Mouse (Mus musculus) heart, postnatal 0 days (tissue): ENCODE results near the gene Rundc1. TPM values are rescaled to one million over a fixed set of nuclear protein-coding genes. Genes with fewer than 3 reads are reported as not detected.
A peak's percentile ranks its signal among the peaks of the same experiment; 100 is the strongest.

Experiments used
- ATAC-seq: fragments of 200-750 bp; cut with Nextera tagmentation; 2 replicates; pipeline ENCODE4 v1.8.0; 2017; ENCODE audit warnings: low read depth, moderate number of reproducible peaks, moderate library complexity; ENCODE audit not compliant: insufficient read depth
- DNase-seq: peaks from one replicate; pipeline ENCODE4 v3.0.0-alpha.2; 2016; ENCODE audit warnings: low spot score
- H3K27ac ChIP-seq: fragments of 300-500 bp; sonication (generic); 2 replicates; pipeline ENCODE4 v1.5.1; 2014; ENCODE audit warnings: low read depth, mild to moderate bottlenecking
- H3K27me3 ChIP-seq: fragments of 300-500 bp; sonication (generic); 2 replicates; pipeline ENCODE4 v1.6.1; 2014; ENCODE audit warnings: low read length, mixed read lengths; ENCODE audit not compliant: control insufficient read depth, insufficient read depth
- H3K36me3 ChIP-seq: fragments of 300-500 bp; sonication (generic); replicated peaks from 2 replicates; pipeline ENCODE4 v1.6.1; 2014; ENCODE audit warnings: low read length, mixed read lengths; ENCODE audit not compliant: control insufficient read depth, insufficient read depth
- H3K4me1 ChIP-seq: fragments of 300-500 bp; sonication (generic); 2 replicates; pipeline ENCODE4 v1.6.1; 2014; ENCODE audit warnings: antibody characterized with exemption; ENCODE audit not compliant: control insufficient read depth, insufficient read depth
- H3K4me2 ChIP-seq: fragments of 300-500 bp; sonication (generic); 2 replicates; pipeline ENCODE4 v1.6.1; 2014; ENCODE audit warnings: low read depth, mild to moderate bottlenecking, low read length, moderate library complexity
- H3K4me3 ChIP-seq: fragments of 300-500 bp; sonication (generic); 2 replicates; pipeline ENCODE4 v1.5.1; 2014; ENCODE audit warnings: low read depth, low read length
- H3K9ac ChIP-seq: fragments of 300-500 bp; sonication (generic); replicated peaks from 2 replicates; pipeline ENCODE4 v1.6.1; 2014; ENCODE audit warnings: low read depth, low read length, mixed read lengths
- H3K9me3 ChIP-seq: fragments of 300-500 bp; sonication (generic); replicated peaks from 2 replicates; pipeline ENCODE4 v1.6.1; 2016; ENCODE audit warnings: low read length; ENCODE audit not compliant: control insufficient read depth
- CTCF ChIP-seq: IDR thresholded peaks from 2 replicates; pipeline ENCODE4 v1.5.1; 2016; ENCODE audit warnings: antibody characterized with exemption, control low read depth, low read depth
- EP300 ChIP-seq: IDR thresholded peaks from 2 replicates; pipeline ENCODE4 v1.6.1; 2016; ENCODE audit warnings: antibody characterized with exemption, low read depth
- WGBS: fragments of 180-500 bp; shearing (Covaris S2); extraction: QIAGEN DNeasy Blood & Tissue Kit; methylation state at CpG from one replicate; pipeline ENCODE4 v1.1.7; 2014; 5-methylcytosine and 5-hydroxymethylcytosine counted together
- microRNA-seq: library from miRNA; unstranded; fragments of <30 nt; microRNA quantifications from one replicate; pipeline ENCODE4, GENCODE M21; 2016
- polyA plus RNA-seq: library from polyadenylated mRNA; unstranded; fragments of >200 nt; fragmentation: Nextera tagmentation; extraction: Ambion mirVana; gene quantifications from 2 replicates; pipeline ENCODE4 v1.2.1, GENCODE M21; 2015
- total RNA-seq: library from RNA; depleted of rRNA; stranded (reverse); fragments of >200 nt; gene quantifications from 2 replicates; pipeline ENCODE4 v1.2.3, GENCODE M21; 2014; ENCODE audit warnings: low replicate concordance; rRNA removed

The Rundc1 gene
- total and polyA plus RNA-seq, 2 experiments from 2014 or later, result 7.5 to 11.7 TPM

DNA sequence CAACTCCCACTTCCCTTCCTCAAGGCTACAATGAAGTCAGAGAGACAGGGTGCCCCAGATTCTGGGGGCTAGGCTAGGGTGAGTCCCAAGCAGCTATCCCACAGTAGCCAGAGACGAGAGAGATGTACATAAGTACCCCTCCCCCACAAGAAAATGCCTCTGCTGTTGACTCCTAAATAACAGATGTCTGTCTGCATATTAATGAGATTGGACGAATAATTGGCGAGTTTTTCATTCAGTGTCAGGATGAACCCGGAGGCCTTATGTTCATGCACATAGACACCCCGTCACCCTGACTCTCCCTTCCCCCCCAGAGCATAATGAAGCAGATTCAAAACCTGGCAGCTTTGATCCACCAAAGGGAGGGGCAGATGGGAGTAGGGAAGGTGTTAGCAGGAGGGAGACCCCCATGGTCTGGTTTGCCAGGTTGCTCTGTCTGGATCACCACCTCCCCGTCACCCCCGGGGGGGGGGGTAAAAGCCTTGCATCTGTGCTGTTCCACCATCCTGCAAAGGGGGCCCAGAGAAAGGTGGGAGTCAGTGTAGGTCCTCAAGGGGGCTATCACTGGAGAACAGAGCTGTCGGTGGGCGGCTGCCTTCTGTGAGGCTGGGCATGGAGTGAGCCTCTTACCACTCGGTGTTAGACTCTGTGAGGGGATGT, 52.8 kb downstream of the Rundc1 start:
- no peaks in the 10 kb centered on the region for H3K27me3 ChIP-seq
- WGBS, result 74% methylated on average over 10 of the region's 10 CpGs
- no peaks in the 10 kb centered on the region for H3K36me3 ChIP-seq
- H3K4me1 ChIP-seq, result peaks cover 5% of the 10 kb centered on the region; the same call in 1 of the 2 replicates
- TF ChIP-seq EP300 (no peak), CTCF (no peak)
- DNase-seq (no peak), ATAC-seq (no peak)
- no peak overlapping the region for H3K4me2 ChIP-seq
- H3K9me3 ChIP-seq, result no peaks in the 10 kb centered on the region
- no peak overlapping the region for H3K9ac ChIP-seq
- no peak overlapping the region for H3K27ac ChIP-seq
- no peak overlapping the region for H3K4me3 ChIP-seq

DNA sequence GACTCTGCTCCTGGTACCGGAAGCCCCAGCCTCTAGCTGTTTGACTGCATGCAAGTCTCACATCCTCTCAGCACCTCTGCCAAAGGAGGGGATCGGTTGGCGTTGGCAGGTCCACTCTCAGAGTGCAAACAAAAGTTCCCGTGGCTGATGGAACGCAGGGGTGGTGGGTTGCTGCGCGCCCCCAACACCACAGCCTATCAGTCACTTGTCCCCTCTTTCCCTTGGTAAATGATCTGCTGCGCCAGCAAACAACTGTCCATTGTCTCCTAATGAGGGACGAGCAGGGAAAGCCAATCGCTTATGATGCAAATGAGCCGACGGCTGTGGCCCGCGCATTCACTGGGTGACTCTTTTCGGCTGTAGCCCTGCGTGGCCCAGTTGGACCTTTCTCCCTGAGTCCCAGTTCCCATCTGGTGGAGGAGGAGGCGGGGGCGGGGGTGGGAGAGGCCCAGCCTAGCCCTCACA, 54.3 kb downstream of the Rundc1 start:
- H3K9ac ChIP-seq, result no peak overlapping the region

DNA sequence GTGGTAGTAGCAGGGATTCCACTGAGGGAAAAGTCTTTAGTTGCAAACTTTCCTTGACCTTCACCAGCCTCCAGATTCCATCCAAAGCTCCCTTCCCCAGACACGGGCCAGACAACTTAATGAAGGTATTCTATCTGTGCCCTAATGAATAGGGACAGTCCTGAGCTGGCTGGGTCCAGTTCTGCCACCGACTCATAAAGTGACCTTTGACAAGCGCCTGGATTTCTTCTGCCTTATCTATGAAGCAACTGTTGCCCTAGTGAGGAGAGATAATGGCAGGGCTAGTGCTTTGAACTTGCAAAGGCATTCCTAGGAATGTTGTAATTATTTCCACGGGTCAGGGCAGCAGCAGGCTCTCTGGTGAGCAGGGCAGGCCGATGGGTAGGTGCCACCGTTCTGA, 56.0 kb downstream of the Rundc1 start:
- peaks cover 5% of the 10 kb centered on the region; the same call in 1 of the 2 replicates for H3K4me1 ChIP-seq
- peak; percentile 23 for DNase-seq
- H3K27me3 ChIP-seq, result no peaks in the 10 kb centered on the region
- no peaks in the 10 kb centered on the region for H3K36me3 ChIP-seq
- H3K4me2 ChIP-seq, result no peak overlapping the region
- 10% methylated on average over 6 of the region's 6 CpGs for WGBS
- H3K9ac ChIP-seq, result no peak overlapping the region
- ATAC-seq, result peak; percentile 73
- H3K27ac ChIP-seq, result 0 out of 2 replicates have a peak overlapping the region, but pooled peaks have one; percentile 4
- H3K4me3 ChIP-seq, result no peak overlapping the region
- no peaks in the 10 kb centered on the region for H3K9me3 ChIP-seq
- no peak for TF ChIP-seq EP300
- no peak for TF ChIP-seq CTCF

More for the DNA sequence above, 54.3 kb downstream of the Rundc1 start:
- Histone ChIP-seq H3K4me3 (0 out of 2 replicates have a peak overlapping the region, but pooled peaks have one; percentile 18), H3K4me1 (peaks cover 5% of the 10 kb centered on the region; the same call in 1 of the 2 replicates), H3K27me3 (no peaks in the 10 kb centered on the region), H3K27ac (no peak overlapping the region), H3K9me3 (no peaks in the 10 kb centered on the region), H3K4me2 (peak overlapping the region; percentile 46; the same call in 1 of the 2 replicates), H3K36me3 (no peaks in the 10 kb centered on the region)
- TF ChIP-seq CTCF, result no peak
- TF ChIP-seq EP300, result no peak
- no peak for DNase-seq
- WGBS, result 14% methylated on average over 18 of the region's 18 CpGs
- no peak for ATAC-seq

DNA sequence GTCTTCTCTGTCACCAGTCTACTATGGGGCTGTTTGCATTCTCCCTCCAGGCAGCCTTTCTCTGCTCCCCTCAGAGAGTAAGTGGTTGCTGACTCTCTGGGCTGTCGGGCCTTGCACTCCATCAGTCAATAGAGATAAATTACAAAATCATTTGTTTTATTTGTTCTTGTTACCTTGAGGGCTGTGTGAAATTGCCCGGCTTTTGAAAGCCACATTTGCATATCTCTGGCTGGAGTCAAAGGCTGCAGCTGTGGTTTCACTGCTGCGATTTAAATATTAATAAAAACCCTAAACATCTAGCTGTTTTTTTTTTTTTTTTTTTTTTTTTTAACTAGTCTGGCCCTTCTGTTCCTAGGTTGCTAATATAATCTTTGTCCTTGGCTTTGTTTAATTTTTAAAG, 58.9 kb downstream of the Rundc1 start:
- Histone ChIP-seq H3K27ac (no peak overlapping the region), H3K9me3 (no peaks in the 10 kb centered on the region), H3K27me3 (no peaks in the 10 kb centered on the region), H3K9ac (no peak overlapping the region), H3K4me3 (no peak overlapping the region), H3K4me1 (peaks cover 5% of the 10 kb centered on the region; the same call in 1 of the 2 replicates), H3K4me2 (no peak overlapping the region), H3K36me3 (peaks cover 2% of the 10 kb centered on the region; the same call in 1 of the 2 replicates)
- no peak for DNase-seq
- 55% methylated on average over 3 of the region's 3 CpGs for WGBS
- no peak for TF ChIP-seq CTCF
- TF ChIP-seq EP300, result no peak
- no peak for ATAC-seq

DNA sequence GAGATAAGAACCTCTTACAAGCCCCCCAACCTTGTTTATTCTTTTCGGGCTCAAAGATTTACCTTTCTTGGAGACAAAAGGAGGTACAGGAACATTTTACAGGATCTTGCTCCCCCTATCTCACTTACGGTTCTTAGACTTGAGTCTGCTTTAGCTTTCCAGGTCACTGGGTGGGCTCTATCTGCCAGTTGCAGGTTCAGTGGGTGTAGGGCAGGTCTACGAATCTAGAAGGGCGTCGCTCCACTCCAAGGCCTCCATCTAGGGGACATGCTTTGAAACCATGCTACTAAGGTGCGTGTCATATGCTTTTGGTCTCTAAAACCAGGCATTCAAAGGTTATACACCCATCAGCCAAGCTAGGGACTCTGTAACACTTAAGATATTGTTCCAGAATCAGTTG, 59.4 kb downstream of the Rundc1 start:
- Histone ChIP-seq H3K36me3 (peaks cover 5% of the 10 kb centered on the region; the same call in 1 of the 2 replicates), H3K4me3 (no peak overlapping the region), H3K27me3 (no peaks in the 10 kb centered on the region), H3K27ac (no peak overlapping the region), H3K9ac (no peak overlapping the region), H3K4me1 (peaks cover 5% of the 10 kb centered on the region; the same call in 1 of the 2 replicates), H3K4me2 (no peak overlapping the region), H3K9me3 (no peaks in the 10 kb centered on the region)
- TF ChIP-seq CTCF (no peak), EP300 (no peak)
- DNase-seq, result no peak
- 85% methylated on average over 6 of the region's 6 CpGs for WGBS
- ATAC-seq, result no peak

DNA sequence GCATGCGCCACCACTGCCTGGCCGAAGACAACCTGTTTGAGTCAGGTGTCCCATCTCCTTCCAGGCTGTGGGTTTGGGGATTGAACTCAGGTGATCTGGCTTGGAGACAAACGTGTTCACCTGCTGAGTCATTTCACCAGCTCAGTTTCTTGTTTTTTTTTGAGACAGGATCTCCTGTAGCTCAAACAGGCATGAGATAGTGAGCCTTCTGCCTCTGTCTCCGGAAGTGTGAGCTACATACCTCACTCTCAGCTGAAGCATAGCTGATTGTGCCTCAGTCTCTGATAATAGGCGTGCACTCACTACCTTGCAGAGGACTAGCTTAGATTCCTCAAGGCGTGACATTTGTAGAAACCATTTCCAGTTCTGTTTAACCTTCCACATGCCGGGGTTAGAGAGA, 59.9 kb downstream of the Rundc1 start:
- Histone ChIP-seq H3K27me3 (no peaks in the 10 kb centered on the region), H3K4me1 (peaks cover 5% of the 10 kb centered on the region; the same call in 1 of the 2 replicates), H3K4me3 (no peak overlapping the region), H3K4me2 (no peak overlapping the region), H3K9ac (no peak overlapping the region), H3K27ac (no peak overlapping the region), H3K36me3 (peaks cover 10% of the 10 kb centered on the region; the same call in 1 of the 2 replicates), H3K9me3 (no peaks in the 10 kb centered on the region)
- DNase-seq, result no peak
- ATAC-seq, result no peak
- no peak for TF ChIP-seq CTCF
- TF ChIP-seq EP300, result no peak
- WGBS, result 59% methylated on average over 7 of the region's 7 CpGs

Small RNA genes within 50 kb of the gene (microRNA-seq; reads per million reads assigned to microRNA genes)
- gene Mir6929, result 2.9 reads per million, percentile 12 among the genes with 10 or more reads in this experiment

Other genes starting within 250 kb of the Rundc1 start
- gene Ccr10, start 249.6 kb upstream of the Rundc1 start, total RNA-seq, result 0.19 TPM in 1 of 2 replicates, not detected in the other
- gene Ccr10, start 249.6 kb upstream of the Rundc1 start, polyA plus RNA-seq, result 0.31 and 0.52 TPM in 2 replicates
- 12.0 and 16.4 TPM in 2 replicates for gene Ezh1, start 198.6 kb upstream of the Rundc1 start, total RNA-seq
- 12.1 and 13.1 TPM in 2 replicates for gene Ezh1, start 198.6 kb upstream of the Rundc1 start, polyA plus RNA-seq
- 159 and 253 TPM in 2 replicates for gene Ramp2, start 179.1 kb upstream of the Rundc1 start, total RNA-seq
- 181 and 182 TPM in 2 replicates for gene Ramp2, start 179.1 kb upstream of the Rundc1 start, polyA plus RNA-seq
- 99.2 and 116 TPM in 2 replicates for gene Vps25, start 171.4 kb upstream of the Rundc1 start, total RNA-seq
- gene Vps25, start 171.4 kb upstream of the Rundc1 start, polyA plus RNA-seq, result 125 and 130 TPM in 2 replicates
- gene Wnk4, start 164.5 kb upstream of the Rundc1 start, total RNA-seq, result 2.0 and 3.2 TPM in 2 replicates
- 3.8 and 4.0 TPM in 2 replicates for gene Wnk4, start 164.5 kb upstream of the Rundc1 start, polyA plus RNA-seq
- not detected in 2 replicates for gene Cntd1, start 146.1 kb upstream of the Rundc1 start, total RNA-seq
- gene Cntd1, start 146.1 kb upstream of the Rundc1 start, polyA plus RNA-seq, result 0.22 and 0.56 TPM in 2 replicates
- gene Coa3, start 146.0 kb upstream of the Rundc1 start, total RNA-seq, result 175 and 216 TPM in 2 replicates
- gene Coa3, start 146.0 kb upstream of the Rundc1 start, polyA plus RNA-seq, result 189 and 206 TPM in 2 replicates
- gene Becn1, start 122.8 kb upstream of the Rundc1 start, total RNA-seq, result 73.0 and 88.2 TPM in 2 replicates
- 98.9 and 107 TPM in 2 replicates for gene Becn1, start 122.8 kb upstream of the Rundc1 start, polyA plus RNA-seq
- 44.7 and 52.2 TPM in 2 replicates for gene Psme3, start 108.9 kb upstream of the Rundc1 start, total RNA-seq
- gene Psme3, start 108.9 kb upstream of the Rundc1 start, polyA plus RNA-seq, result 47.8 and 52.0 TPM in 2 replicates
- gene Aoc2, start 100.0 kb upstream of the Rundc1 start, total RNA-seq, result 1.8 and 2.0 TPM in 2 replicates
- gene Aoc2, start 100.0 kb upstream of the Rundc1 start, polyA plus RNA-seq, result 0.16 and 0.30 TPM in 2 replicates
- gene Aoc3, start 94.5 kb upstream of the Rundc1 start, total RNA-seq, result 14.4 and 23.9 TPM in 2 replicates
- gene Aoc3, start 94.5 kb upstream of the Rundc1 start, polyA plus RNA-seq, result 2.5 and 2.8 TPM in 2 replicates
- gene G6pc, start 57.5 kb upstream of the Rundc1 start, total RNA-seq, result 0.50 TPM in 1 of 2 replicates, not detected in the other
- 0.05 TPM in 1 of 2 replicates, not detected in the other for gene G6pc, start 57.5 kb upstream of the Rundc1 start, polyA plus RNA-seq
- gene Aarsd1, start 7.5 kb upstream of the Rundc1 start, total RNA-seq, result 16.8 and 37.5 TPM in 2 replicates
- gene Aarsd1, start 7.5 kb upstream of the Rundc1 start, polyA plus RNA-seq, result 31.9 and 32.5 TPM in 2 replicates
- 3.7 TPM in 1 of 2 replicates, not detected in the other for gene Gm27029, start 289 bp upstream of the Rundc1 start, total RNA-seq
- 7.3 and 8.2 TPM in 2 replicates for gene Gm27029, start 289 bp upstream of the Rundc1 start, polyA plus RNA-seq
- 32.8 and 40.7 TPM in 2 replicates for gene Ptges3l, start 248 bp downstream of the Rundc1 start, total RNA-seq
- 86.9 and 93.5 TPM in 2 replicates for gene Ptges3l, start 248 bp downstream of the Rundc1 start, polyA plus RNA-seq
- 796 and 938 TPM in 2 replicates for gene Rpl27, start 17.2 kb downstream of the Rundc1 start, total RNA-seq
- gene Rpl27, start 17.2 kb downstream of the Rundc1 start, polyA plus RNA-seq, result 242 and 248 TPM in 2 replicates
- 26.3 and 28.9 TPM in 2 replicates for gene Ifi35, start 23.3 kb downstream of the Rundc1 start, total RNA-seq
- gene Ifi35, start 23.3 kb downstream of the Rundc1 start, polyA plus RNA-seq, result 23.9 and 24.2 TPM in 2 replicates
- 4.9 and 6.1 TPM in 2 replicates for gene Rnd2, start 39.9 kb downstream of the Rundc1 start, total RNA-seq
- gene Rnd2, start 39.9 kb downstream of the Rundc1 start, polyA plus RNA-seq, result 5.1 and 5.7 TPM in 2 replicates
- gene Vat1, start 41.1 kb downstream of the Rundc1 start, total RNA-seq, result 82.0 and 84.2 TPM in 2 replicates
- gene Vat1, start 41.1 kb downstream of the Rundc1 start, polyA plus RNA-seq, result 19.5 and 19.7 TPM in 2 replicates
- gene Brca1, start 126.9 kb downstream of the Rundc1 start, total RNA-seq, result 4.7 and 5.2 TPM in 2 replicates
- 0.94 and 1.9 TPM in 2 replicates for gene Brca1, start 126.9 kb downstream of the Rundc1 start, polyA plus RNA-seq
- gene Nbr1, start 127.1 kb downstream of the Rundc1 start, total RNA-seq, result 101 and 157 TPM in 2 replicates
- 45.1 and 47.2 TPM in 2 replicates for gene Nbr1, start 127.1 kb downstream of the Rundc1 start, polyA plus RNA-seq
- 2.7 and 8.3 TPM in 2 replicates for gene Tmem106a, start 157.2 kb downstream of the Rundc1 start, total RNA-seq
- 4.2 TPM in 2 replicates for gene Tmem106a, start 157.2 kb downstream of the Rundc1 start, polyA plus RNA-seq
- not detected in 2 replicates for gene Gm11634, start 174.2 kb downstream of the Rundc1 start, total RNA-seq
- gene Gm11634, start 174.2 kb downstream of the Rundc1 start, polyA plus RNA-seq, result not detected in 2 replicates
- 44.1 and 44.5 TPM in 2 replicates for gene Rdm1, start 202.1 kb downstream of the Rundc1 start, total RNA-seq
- 38.1 and 40.4 TPM in 2 replicates for gene Rdm1, start 202.1 kb downstream of the Rundc1 start, polyA plus RNA-seq
- gene Arl4d, start 240.5 kb downstream of the Rundc1 start, total RNA-seq, result 8.1 and 12.2 TPM in 2 replicates
- gene Arl4d, start 240.5 kb downstream of the Rundc1 start, polyA plus RNA-seq, result 9.9 and 11.3 TPM in 2 replicates